Mouse (Mus musculus): Measurements from ENCODE around the gene Tlr13.

Tlr13 gene

GRCm38 (mm10) chrX:106142936-106143335, at the start of gene Tlr13:
Gene Tlr13, plus strand, starts transcription at chrX:106143204.
- DNase-seq (ENCODE audit: extremely low read depth, low read depth, low spot score): no peak

GRCm38 (mm10) chrX:106105464-106105863, 37.5 kb upstream of the Tlr13 start:
- DNase-seq (ENCODE audit: extremely low read depth, low read depth, low spot score): no peak

- DNase-seq (ENCODE audit: extremely low read depth, low read depth, low spot score): no peak
These were observed 29.1 kb upstream of the Tlr13 start for GRCm38 (mm10) chrX:106113881-106114280.

- DNase-seq (ENCODE audit: extremely low read depth, low read depth, low spot score): no peak
These were observed 28.3 kb upstream of the Tlr13 start for GRCm38 (mm10) chrX:106114674-106115073.

- DNase-seq (ENCODE audit: extremely low read depth, low read depth, low spot score): no peak
These were observed 20.2 kb upstream of the Tlr13 start for GRCm38 (mm10) chrX:106122823-106123222.

- no peak for DNase-seq (ENCODE audit: extremely low read depth, low read depth, low spot score)
These were observed 14.7 kb upstream of the Tlr13 start for GRCm38 (mm10) chrX:106128283-106128682.

- DNase-seq (ENCODE audit: extremely low read depth, low read depth, low spot score): peak; percentile 52
These were observed 13.1 kb upstream of the Tlr13 start for GRCm38 (mm10) chrX:106129877-106130276.

- peak; percentile 62 for DNase-seq (ENCODE audit: extremely low read depth, low read depth, low spot score)
These were observed 8.1 kb upstream of the Tlr13 start for GRCm38 (mm10) chrX:106134916-106135315.

GRCm38 (mm10) chrX:106135484-106135883, 7.5 kb upstream of the Tlr13 start:
- no peak for DNase-seq (ENCODE audit: extremely low read depth, low read depth, low spot score)

- DNase-seq (ENCODE audit: extremely low read depth, low read depth, low spot score): no peak
These were observed 7.0 kb upstream of the Tlr13 start for GRCm38 (mm10) chrX:106135916-106136575.

- no peak for DNase-seq (ENCODE audit: extremely low read depth, low read depth, low spot score)
These were observed 3.5 kb upstream of the Tlr13 start for GRCm38 (mm10) chrX:106139309-106140070.

GRCm38 (mm10) chrX:106148185-106148584, 5.2 kb downstream of the Tlr13 start:
- DNase-seq (ENCODE audit: extremely low read depth, low read depth, low spot score): no peak

GRCm38 (mm10) chrX:106149460-106149859, 6.5 kb downstream of the Tlr13 start:
- peak; percentile 76 for DNase-seq (ENCODE audit: extremely low read depth, low read depth, low spot score)

- DNase-seq (ENCODE audit: extremely low read depth, low read depth, low spot score): no peak
These were observed 11.2 kb downstream of the Tlr13 start for GRCm38 (mm10) chrX:106154180-106154586.

GRCm38 (mm10) chrX:106155892-106156291, 12.9 kb downstream of the Tlr13 start:
- DNase-seq (ENCODE audit: extremely low read depth, low read depth, low spot score): no peak

- DNase-seq (ENCODE audit: extremely low read depth, low read depth, low spot score): peak; percentile 69
These were observed 21.0 kb downstream of the Tlr13 start for GRCm38 (mm10) chrX:106163995-106164394.

- no peak for DNase-seq (ENCODE audit: extremely low read depth, low read depth, low spot score)
These were observed 21.6 kb downstream of the Tlr13 start for GRCm38 (mm10) chrX:106164555-106164954.

GRCm38 (mm10) chrX:106165089-106165488, 22.1 kb downstream of the Tlr13 start:
- DNase-seq (ENCODE audit: extremely low read depth, low read depth, low spot score): no peak

- DNase-seq (ENCODE audit: extremely low read depth, low read depth, low spot score): no peak
These were observed 28.3 kb downstream of the Tlr13 start for GRCm38 (mm10) chrX:106171106-106171852.

GRCm38 (mm10) chrX:106171853-106172154, 28.8 kb downstream of the Tlr13 start:
- no peak for DNase-seq (ENCODE audit: extremely low read depth, low read depth, low spot score)

- no peak for DNase-seq (ENCODE audit: extremely low read depth, low read depth, low spot score)
These were observed 33.3 kb downstream of the Tlr13 start for GRCm38 (mm10) chrX:106176331-106176730.

- DNase-seq (ENCODE audit: extremely low read depth, low read depth, low spot score): no peak
These were observed 41.3 kb downstream of the Tlr13 start for GRCm38 (mm10) chrX:106184279-106184678.

Measured in fat pad, adult 2 months (tissue).